Mouse (Mus musculus): ENCODE measurements at regions not wholly inside any gene's neighbourhood (a gene's known extent, or its start where the extent isn't known, plus 50 kb on each side); places are given as distances from the start of the nearest gene placed in this dataset.

GRCm38 (mm10) chr6:94760629-94761111, 60.7 kb upstream of the Lrig1 start:
- no peak for DNase-seq

GRCm38 (mm10) chr6:94759649-94760048, 59.7 kb upstream of the Lrig1 start:
- DNase-seq = no peak

- no peak for DNase-seq
Measured at GRCm38 (mm10) chr6:94756006-94756405, 56.0 kb upstream of the Lrig1 start.

GRCm38 (mm10) chr6:94755297-94755831, 55.4 kb upstream of the Lrig1 start:
- DNase-seq = no peak

- DNase-seq = no peak
Measured at GRCm38 (mm10) chr6:94754522-94754921, 54.6 kb upstream of the Lrig1 start.

- no peak for DNase-seq
Measured at GRCm38 (mm10) chr6:94751101-94751440, 51.1 kb upstream of the Lrig1 start.

- DNase-seq = no peak
Measured at GRCm38 (mm10) chr6:94750228-94751100, 50.5 kb upstream of the Lrig1 start.

Measured in heart, adult 11 months (tissue).